Mouse (Mus musculus) bone marrow, adult 2 months (tissue): ENCODE data around the gene Smpd2.

ENCODE experiments used
- CTCF ChIP-seq: fragments of 200-500 bp; IDR thresholded peaks from 2 replicates; pipeline ENCODE4 v1.5.1; 2011; ENCODE audit warnings: low read length, control low read depth; ENCODE audit not compliant: control insufficient read depth, insufficient read depth
- POLR2A ChIP-seq: fragments of 200-500 bp; IDR thresholded peaks from 2 replicates; pipeline ENCODE4 v1.6.1; 2011; ENCODE audit warnings: low read depth, mild to moderate bottlenecking, control low read depth, low read length, borderline replicate concordance; ENCODE audit not compliant: control insufficient read depth

GRCm38 (mm10) chr10:41491111-41491510 lies 942 bp upstream of the Smpd2 start:
- TF ChIP-seq CTCF (no peak), POLR2A (no peak)
